Mouse (Mus musculus) neural tube, embryonic 14.5 days (tissue): ENCODE results near the gene Apex1. TPM values are rescaled to one million over a fixed set of nuclear protein-coding genes. Genes with fewer than 3 reads are reported as not detected.
A peak's percentile ranks its signal among the peaks of the same experiment; 100 is the strongest.

Source experiments
- ATAC-seq: fragments of 200-750 bp; cut with Nextera tagmentation; 2 replicates; pipeline ENCODE4 v1.8.0; 2017; ENCODE audit warnings: low read depth, mild to moderate bottlenecking, moderate TSS enrichment, moderate library complexity
- H3K27ac ChIP-seq: fragments of 300-500 bp; sonication (generic); 2 replicates; pipeline ENCODE4 v1.5.1; 2014; ENCODE audit warnings: low read depth, mild to moderate bottlenecking, control low read depth, low read length, moderate library complexity, mixed read lengths
- H3K27me3 ChIP-seq: fragments of 300-500 bp; sonication (generic); 2 replicates; pipeline ENCODE4 v1.6.1; 2014; ENCODE audit warnings: low read length; ENCODE audit not compliant: control insufficient read depth, insufficient read depth
- H3K36me3 ChIP-seq: fragments of 300-500 bp; sonication (generic); 2 replicates; pipeline ENCODE4 v1.6.1; 2014; ENCODE audit warnings: low read length, mixed read lengths; ENCODE audit not compliant: control insufficient read depth, insufficient read depth
- H3K4me1 ChIP-seq: fragments of 300-500 bp; sonication (generic); 2 replicates; pipeline ENCODE4 v1.6.1; 2014; ENCODE audit warnings: low read length; ENCODE audit not compliant: control insufficient read depth, insufficient read depth
- H3K4me2 ChIP-seq: fragments of 300-500 bp; sonication (generic); 2 replicates; pipeline ENCODE4 v1.6.1; 2014; ENCODE audit warnings: mild to moderate bottlenecking, low read depth, low read length, control low read depth
- H3K4me3 ChIP-seq: fragments of 300-500 bp; sonication (generic); 2 replicates; pipeline ENCODE4 v1.5.1; 2014; ENCODE audit warnings: low read depth, low read length, control low read depth, mixed read lengths
- H3K9ac ChIP-seq: fragments of 300-500 bp; sonication (generic); replicated peaks from 2 replicates; pipeline ENCODE4 v1.6.1; 2014; ENCODE audit warnings: low read depth, mild to moderate bottlenecking, control low read depth, low read length, mixed read lengths
- H3K9me3 ChIP-seq: fragments of 300-500 bp; sonication (generic); 2 replicates; pipeline ENCODE4 v1.6.1; 2016; ENCODE audit warnings: low read length; ENCODE audit not compliant: control insufficient read depth
- WGBS: fragments of 180-500 bp; shearing (Covaris S2); extraction: QIAGEN DNeasy Blood & Tissue Kit; methylation state at CpG from one replicate; pipeline ENCODE4 v1.1.7; 2014; 5-methylcytosine and 5-hydroxymethylcytosine counted together
- polyA plus RNA-seq: library from polyadenylated mRNA; unstranded; fragments of >200 nt; fragmentation: Nextera tagmentation; extraction: Ambion mirVana; gene quantifications from 2 replicates; pipeline ENCODE4 v1.2.1, GENCODE M21; 2014

Gene Apex1
- polyA plus RNA-seq, 1 experiment from 2014 or later: 166 TPM

DNA sequence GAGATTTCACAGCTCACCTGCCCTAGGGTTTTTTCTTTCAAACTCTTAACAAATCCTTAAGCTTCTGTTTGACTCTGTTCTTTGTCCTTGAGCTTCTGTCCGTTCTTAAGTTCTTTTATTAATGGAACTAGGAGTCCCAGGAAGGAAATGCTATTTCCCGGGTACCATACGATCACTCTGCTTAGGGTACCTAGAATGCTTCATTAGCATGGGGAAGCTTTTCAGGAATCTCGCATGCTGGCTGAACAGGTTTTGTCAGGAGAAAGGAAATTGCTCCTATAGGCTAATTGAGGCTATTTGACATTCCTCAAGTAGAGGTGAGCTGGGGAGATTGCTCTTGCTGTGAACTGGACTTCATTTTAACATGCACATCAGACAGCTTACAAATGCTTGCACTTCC is 48.9 kb downstream of the Apex1 start:
- Histone ChIP-seq H3K4me1 (peaks cover 2% of the 10 kb centered on the region; the same call in 1 of the 2 replicates), H3K27me3 (no peaks in the 10 kb centered on the region), H3K4me2 (no peak overlapping the region), H3K4me3 (no peak overlapping the region), H3K27ac (no peak overlapping the region), H3K9ac (no peak overlapping the region), H3K36me3 (no peaks in the 10 kb centered on the region), H3K9me3 (no peaks in the 10 kb centered on the region)
- 46% methylated on average over 4 of the region's 4 CpGs for whole genome bisulfite sequencing
- ATAC-seq: no peak

DNA sequence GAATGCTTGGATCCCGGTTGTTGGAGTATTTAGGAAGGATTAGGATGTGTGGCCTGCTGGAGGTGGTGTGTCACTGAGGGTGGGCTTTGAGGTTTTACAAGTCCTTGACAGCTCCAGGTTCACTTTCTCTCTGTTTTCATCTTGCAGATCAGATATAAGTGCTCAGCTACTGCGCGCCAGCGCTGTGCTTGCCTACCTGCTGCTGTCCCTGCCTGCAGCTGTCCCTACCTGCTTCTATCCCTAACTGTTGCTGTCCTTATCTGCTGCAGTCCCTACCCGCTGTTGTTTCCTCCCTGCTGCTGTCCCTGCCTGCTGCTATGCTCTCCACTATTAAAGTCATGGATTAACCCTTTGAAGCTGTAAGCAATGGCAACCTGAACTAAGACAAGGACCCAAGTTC is 50.2 kb downstream of the Apex1 start:
- Histone ChIP-seq H3K4me3 (no peak overlapping the region), H3K4me2 (no peak overlapping the region), H3K4me1 (peaks cover 2% of the 10 kb centered on the region; the same call in 1 of the 2 replicates), H3K27ac (no peak overlapping the region), H3K27me3 (no peaks in the 10 kb centered on the region), H3K9ac (no peak overlapping the region), H3K9me3 (no peaks in the 10 kb centered on the region), H3K36me3 (no peaks in the 10 kb centered on the region)
- WGBS: 54% methylated on average over 5 of the region's 5 CpGs
- ATAC-seq: no peak

DNA sequence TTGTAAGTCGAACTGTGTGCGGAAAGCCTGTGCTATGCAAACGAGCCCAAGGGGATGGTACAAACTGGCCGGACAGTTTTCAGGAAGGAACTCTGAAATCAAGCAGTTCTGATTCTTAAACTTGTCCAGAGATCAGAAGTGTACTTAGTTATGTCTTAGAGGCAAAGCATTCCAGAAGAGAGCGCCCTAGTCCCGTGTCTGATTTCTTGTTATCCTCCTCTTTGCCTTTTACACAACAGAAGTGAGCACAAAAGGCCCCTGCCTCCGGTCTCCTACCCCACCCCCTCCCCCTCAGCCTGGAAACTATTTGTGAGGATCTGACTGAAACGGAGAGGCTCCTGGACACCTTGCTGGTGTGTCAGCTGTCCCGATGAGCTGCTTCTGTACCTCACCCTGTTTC is 51.9 kb downstream of the Apex1 start:
- Histone ChIP-seq H3K4me3 (no peak overlapping the region), H3K27me3 (no peaks in the 10 kb centered on the region), H3K36me3 (no peaks in the 10 kb centered on the region), H3K4me2 (0 out of 2 replicates have a peak overlapping the region, but pooled peaks have one; percentile 0), H3K9ac (no peak overlapping the region), H3K27ac (no peak overlapping the region), H3K4me1 (peaks cover 2% of the 10 kb centered on the region; the same call in 1 of the 2 replicates), H3K9me3 (no peaks in the 10 kb centered on the region)
- 20% methylated on average over 9 of the region's 9 CpGs for WGBS
- no peak for ATAC-seq

Other genes with a start within 250 kb of the Apex1 start
- not detected in 2 replicates for gene Olfr747, start 231.8 kb upstream of the Apex1 start, polyA plus RNA-seq
- not detected in 2 replicates for gene Olfr748, start 217.6 kb upstream of the Apex1 start, polyA plus RNA-seq
- gene Olfr749, start 179.9 kb upstream of the Apex1 start, polyA plus RNA-seq: not detected in 2 replicates
- 118 and 131 TPM in 2 replicates for gene Ttc5, start 139.4 kb upstream of the Apex1 start, polyA plus RNA-seq
- not detected in 2 replicates for gene Ccnb1ip1, start 117.2 kb upstream of the Apex1 start, polyA plus RNA-seq
- 43.7 and 51.5 TPM in 2 replicates for gene Parp2, start 117.1 kb upstream of the Apex1 start, polyA plus RNA-seq
- 3.1 and 6.1 TPM in 2 replicates for gene Tep1, start 54.4 kb upstream of the Apex1 start, polyA plus RNA-seq
- 1.8 and 2.5 TPM in 2 replicates for gene Klhl33, start 27.5 kb upstream of the Apex1 start, polyA plus RNA-seq
- gene Osgep, start 75 bp upstream of the Apex1 start, polyA plus RNA-seq: 110 TPM in 2 replicates
- gene Pip4p1, start 5.9 kb downstream of the Apex1 start, polyA plus RNA-seq: 68.4 and 98.6 TPM in 2 replicates
- gene Pnp, start 6.1 kb downstream of the Apex1 start, polyA plus RNA-seq: 15.4 and 22.8 TPM in 2 replicates
- not detected in 2 replicates for gene Gm49342, start 19.5 kb downstream of the Apex1 start, polyA plus RNA-seq
- gene Pnp2, start 31.0 kb downstream of the Apex1 start, polyA plus RNA-seq: 0.46 and 0.51 TPM in 2 replicates
- 0.17 TPM in 1 of 2 replicates, not detected in the other for gene Rnase10, start 82.8 kb downstream of the Apex1 start, polyA plus RNA-seq
- gene Rnase9, start 116.9 kb downstream of the Apex1 start, polyA plus RNA-seq: not detected in 2 replicates
- not detected in 2 replicates for gene Rnase11, start 125.2 kb downstream of the Apex1 start, polyA plus RNA-seq
- gene Rnase12, start 132.7 kb downstream of the Apex1 start, polyA plus RNA-seq: not detected in 2 replicates
- not detected in 2 replicates for gene Olfr750, start 149.5 kb downstream of the Apex1 start, polyA plus RNA-seq
- 12.2 and 17.6 TPM in 2 replicates for gene Rnase4, start 166.1 kb downstream of the Apex1 start, polyA plus RNA-seq
- gene Ang, start 166.2 kb downstream of the Apex1 start, polyA plus RNA-seq: 2.7 and 2.9 TPM in 2 replicates
- gene Eddm3b, start 189.5 kb downstream of the Apex1 start, polyA plus RNA-seq: not detected in 2 replicates
- 0.50 TPM in 1 of 2 replicates, not detected in the other for gene Rnase6, start 198.9 kb downstream of the Apex1 start, polyA plus RNA-seq
- gene Rnase1, start 221.8 kb downstream of the Apex1 start, polyA plus RNA-seq: 1.1 and 1.2 TPM in 2 replicates
- gene Rnase2b, start 237.3 kb downstream of the Apex1 start, polyA plus RNA-seq: not detected in 2 replicates